Mouse (Mus musculus) kidney, adult 2 months (tissue): ENCODE data around the gene Ctnnbl1.

Experiments used
- CTCF ChIP-seq: fragments of 200-500 bp; conservative IDR thresholded peaks from 2 replicates; pipeline ENCODE4 v1.5.1; 2011; ENCODE audit warnings: low read depth, mild to moderate bottlenecking, control low read depth, low read length, moderate library complexity, mixed read lengths; ENCODE audit not compliant: insufficient read depth, insufficient read length
- POLR2A ChIP-seq: fragments of 200-500 bp; IDR thresholded peaks from one replicate; pipeline ENCODE4 v1.6.1; 2011; ENCODE audit warnings: low read depth, low read length, control low read depth

GRCm38 (mm10) chr2:157755771-157756170 is 18.6 kb downstream of the Ctnnbl1 start:
- TF ChIP-seq CTCF (no peak), POLR2A (no peak)
